In genomic region chr10:75857598-75857997, GRCm38 (mm10) we compare ENCODE assay signal across 15 mouse cellular contexts. TPM values are rescaled to one million over a fixed set of nuclear protein-coding genes. Genes with fewer than 3 reads are reported as not detected.
DNase-seq lines count a peak whose midpoint lies in the region; ATAC-seq and TF ChIP-seq lines count a peak whose summit lies in the region.
"Had no signal": no experiment of that assay in that cellular context is flagged by ENCODE, and none has a peak within 500 bp of the region (broad histone marks: within the 10 kb centered on the region; RNA-seq: fewer than 3 reads in every experiment).

No protein-coding gene starts in this region.

- peak; percentile 62 for DNase-seq in kidney, adult 11 months
- DNase-seq in kidney, adult 8-10 months, result no peak
- DNase-seq in neural tube, embryonic 10.5 days (ENCODE audit: extremely low spot score, low spot score), result no peak
- no peak for DNase-seq in urinary bladder, postnatal 4 days (ENCODE audit: low spot score in 2 of 2)
- DNase-seq: B cell, adult 2 months; cerebellum, postnatal 36 days; retina, postnatal 1 day; spleen, adult 18-20 months had no signal

- no peak for ATAC-seq in forebrain, embryonic 12.5 days (ENCODE audit: low FRiP score)
- ATAC-seq in forebrain, embryonic 15.5 days (replicated peaks), result no peak
- no peak for ATAC-seq in neural tube, embryonic 13.5 days (ENCODE audit: low read depth)

- no peaks in the 10 kb centered on the region for H3K9me3 ChIP-seq in forebrain, embryonic 12.5 days
- no peaks in the 10 kb centered on the region for H3K9me3 ChIP-seq in forebrain, embryonic 15.5 days
- H3K9me3 ChIP-seq in neural tube, embryonic 13.5 days, result no peaks in the 10 kb centered on the region; the same call in 1 of the 2 replicates
- H3K9me3 ChIP-seq: embryonic facial prominence, embryonic 15.5 days; liver, embryonic 15.5 days had no signal

- H3K4me2 ChIP-seq in forebrain, embryonic 12.5 days, result 0 out of 2 replicates have a peak overlapping the region, but pooled peaks have one; percentile 2
- no peak overlapping the region for H3K4me2 ChIP-seq in forebrain, embryonic 15.5 days (replicated peaks)
- 0 out of 2 replicates have a peak overlapping the region, but pooled peaks have one; percentile 71 for H3K4me2 ChIP-seq in neural tube, embryonic 13.5 days
- H3K4me2 ChIP-seq in myocyte (ENCODE audit: low read depth), result peak overlapping the region; percentile 70

- H3K4me1 ChIP-seq in forebrain, embryonic 12.5 days, result peaks cover 35% of the 10 kb centered on the region
- H3K4me1 ChIP-seq in forebrain, embryonic 15.5 days, result peaks cover 26% of the 10 kb centered on the region
- H3K4me1 ChIP-seq in neural tube, embryonic 13.5 days (replicated peaks), result peaks cover 36% of the 10 kb centered on the region

- peaks cover 20% of the 10 kb centered on the region for H3K36me3 ChIP-seq in forebrain, embryonic 12.5 days (replicated peaks)
- H3K36me3 ChIP-seq in forebrain, embryonic 15.5 days, result 0 out of 2 replicates have a peak, but pooled peaks cover 3% of the 10 kb centered on the region
- H3K36me3 ChIP-seq in neural tube, embryonic 13.5 days, result peaks cover 20% of the 10 kb centered on the region
- peaks cover 10% of the 10 kb centered on the region for H3K36me3 ChIP-seq in myocyte (ENCODE audit: control insufficient read depth, insufficient read depth)

- WGBS in forebrain, embryonic 12.5 days, result 96% methylated on average over 4 of the region's 4 CpGs
- WGBS in forebrain, embryonic 15.5 days, result 98% methylated on average over 4 of the region's 4 CpGs
- WGBS in neural tube, embryonic 13.5 days, result 99% methylated on average over 4 of the region's 4 CpGs

- no peak overlapping the region for H3K27ac ChIP-seq in forebrain, embryonic 12.5 days
- no peak overlapping the region for H3K27ac ChIP-seq in forebrain, embryonic 15.5 days (replicated peaks)
- no peak overlapping the region for H3K27ac ChIP-seq in neural tube, embryonic 13.5 days (replicated peaks)
- H3K27ac ChIP-seq: embryonic facial prominence, embryonic 15.5 days had no signal

- no peak overlapping the region for H3K4me3 ChIP-seq in forebrain, embryonic 12.5 days (replicated peaks)
- H3K4me3 ChIP-seq in forebrain, embryonic 15.5 days, result no peak overlapping the region
- H3K4me3 ChIP-seq in neural tube, embryonic 13.5 days, result no peak overlapping the region
- peak overlapping the region; percentile 86 for H3K4me3 ChIP-seq in myocyte

- no peaks in the 10 kb centered on the region for H3K27me3 ChIP-seq in forebrain, embryonic 12.5 days
- H3K27me3 ChIP-seq in forebrain, embryonic 15.5 days, result no peaks in the 10 kb centered on the region
- H3K27me3 ChIP-seq in neural tube, embryonic 13.5 days, result no peaks in the 10 kb centered on the region
- no peaks in the 10 kb centered on the region for H3K27me3 ChIP-seq in myocyte (ENCODE audit: control insufficient read depth, insufficient read depth, insufficient read length)
- H3K27me3 ChIP-seq: embryonic facial prominence, embryonic 15.5 days; liver, embryonic 15.5 days had no signal

- TF ChIP-seq POLR2A in myocyte (IDR thresholded peaks at IDR 0.05; ENCODE audit: insufficient read length, low read depth), result peak; percentile 10

- no peak overlapping the region for H3ac ChIP-seq in myocyte (ENCODE audit: control insufficient read depth, insufficient read length)

- no peak overlapping the region for H3K9ac ChIP-seq in forebrain, embryonic 12.5 days
- no peak overlapping the region for H3K9ac ChIP-seq in forebrain, embryonic 15.5 days (replicated peaks)
- H3K9ac ChIP-seq in neural tube, embryonic 13.5 days, result 0 out of 2 replicates have a peak overlapping the region, but pooled peaks have one; percentile 93
- H3K9ac ChIP-seq: embryonic facial prominence, embryonic 15.5 days had no signal

- H3K79me2 ChIP-seq in myocyte (ENCODE audit: control insufficient read depth, insufficient read depth), result peaks cover 14% of the 10 kb centered on the region

TF ChIP-seq in myocyte, 11 proteins besides CTCF, POLR2A, EP300 and RAD21:
- no peak for TF ChIP-seq REST (IDR thresholded peaks at IDR 0.05; ENCODE audit: insufficient read depth, insufficient read length)
- peak; percentile 58 for TF ChIP-seq POLR2AphosphoS2 (IDR thresholded peaks at IDR 0.05; ENCODE audit: insufficient read length, low read depth)
TF ChIP-seq in myocyte: peak in this region for 1.

RNA-seq across cellular contexts. Expression of gene Mif, which starts 2.4 kb away (rescaled TPM):
- 1,649 and 1,743 TPM in 2 replicates for polyA plus RNA-seq in forebrain, embryonic 12.5 days (2016; fragmentation: Nextera tagmentation; extraction: Ambion mirVana)
- polyA plus RNA-seq in forebrain, embryonic 15.5 days (2015; fragmentation: Nextera tagmentation; extraction: Ambion mirVana), result 1,708 and 1,857 TPM in 2 replicates
- polyA plus RNA-seq in neural tube, embryonic 13.5 days (2015; fragmentation: Nextera tagmentation; extraction: Ambion mirVana), result 1,679 and 1,725 TPM in 2 replicates
- 3,517 TPM for polyA plus RNA-seq in myocyte (2012; fragmentation: generic; extraction: Trizol)

RNA-seq across cellular contexts. Expression of gene Gstt2, which starts 20.4 kb away (rescaled TPM):
- polyA plus RNA-seq in forebrain, embryonic 12.5 days (2016; fragmentation: Nextera tagmentation; extraction: Ambion mirVana), result 4.1 and 7.3 TPM in 2 replicates
- 3.9 and 5.1 TPM in 2 replicates for polyA plus RNA-seq in forebrain, embryonic 15.5 days (2015; fragmentation: Nextera tagmentation; extraction: Ambion mirVana)
- 5.8 and 8.0 TPM in 2 replicates for polyA plus RNA-seq in neural tube, embryonic 13.5 days (2015; fragmentation: Nextera tagmentation; extraction: Ambion mirVana)
- polyA plus RNA-seq in myocyte (2012; fragmentation: generic; extraction: Trizol), result 1.4 TPM

RNA-seq across cellular contexts. Expression of gene Gstt4, which starts 35.3 kb away (rescaled TPM):
- polyA plus RNA-seq in forebrain, embryonic 12.5 days (2016; fragmentation: Nextera tagmentation; extraction: Ambion mirVana), result not detected in 2 replicates
- polyA plus RNA-seq in forebrain, embryonic 15.5 days (2015; fragmentation: Nextera tagmentation; extraction: Ambion mirVana), result not detected in 2 replicates
- not detected in 2 replicates for polyA plus RNA-seq in neural tube, embryonic 13.5 days (2015; fragmentation: Nextera tagmentation; extraction: Ambion mirVana)
- polyA plus RNA-seq in myocyte (2012; fragmentation: generic; extraction: Trizol), result not detected
- polyA plus RNA-seq: embryonic facial prominence, embryonic 15.5 days; intestine, embryonic 14.5 days; liver, embryonic 15.5 days had no signal

RNA-seq across cellular contexts. Expression of gene Derl3, which starts 35.6 kb away (rescaled TPM):
- 3.1 and 3.3 TPM in 2 replicates for polyA plus RNA-seq in forebrain, embryonic 12.5 days (2016; fragmentation: Nextera tagmentation; extraction: Ambion mirVana)
- polyA plus RNA-seq in forebrain, embryonic 15.5 days (2015; fragmentation: Nextera tagmentation; extraction: Ambion mirVana), result 2.9 and 3.5 TPM in 2 replicates
- 2.1 and 2.9 TPM in 2 replicates for polyA plus RNA-seq in neural tube, embryonic 13.5 days (2015; fragmentation: Nextera tagmentation; extraction: Ambion mirVana)
- polyA plus RNA-seq in myocyte (2012; fragmentation: generic; extraction: Trizol), result 0.58 TPM

RNA-seq across cellular contexts. Expression of gene Gstt1, which starts 59.2 kb away (rescaled TPM):
- polyA plus RNA-seq in forebrain, embryonic 12.5 days (2016; fragmentation: Nextera tagmentation; extraction: Ambion mirVana), result 4.9 and 6.3 TPM in 2 replicates
- 10.7 and 11.5 TPM in 2 replicates for polyA plus RNA-seq in forebrain, embryonic 15.5 days (2015; fragmentation: Nextera tagmentation; extraction: Ambion mirVana)
- 5.6 and 6.0 TPM in 2 replicates for polyA plus RNA-seq in neural tube, embryonic 13.5 days (2015; fragmentation: Nextera tagmentation; extraction: Ambion mirVana)
- 1.3 TPM for polyA plus RNA-seq in myocyte (2012; fragmentation: generic; extraction: Trizol)
